Mouse (Mus musculus): ENCODE measurements around the gene March10.

DNA sequence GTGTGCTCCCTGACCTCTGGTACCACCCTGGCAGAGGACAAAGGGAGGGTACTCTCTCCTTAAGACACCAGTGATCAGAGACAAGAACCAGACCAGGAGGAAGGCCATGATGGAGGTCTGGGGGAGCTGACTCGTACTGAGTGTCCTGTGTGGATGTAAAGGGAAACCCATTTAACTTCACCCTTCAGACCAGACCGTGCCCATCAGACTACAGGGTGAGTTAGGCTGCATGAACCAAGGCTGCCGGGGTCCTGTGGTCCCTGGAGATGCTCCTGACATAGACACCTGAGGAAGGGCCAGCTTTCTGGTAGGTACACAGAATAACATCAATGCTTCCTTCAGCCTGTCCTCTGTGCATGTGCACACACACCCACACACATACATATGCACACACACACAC is 90.9 kb downstream of the March10 start:
- no peak for TF ChIP-seq CTCF (IDR thresholded peaks at IDR 0.05; ENCODE audit: low read depth, low read length)
- no peak for TF ChIP-seq POLR2A (IDR thresholded peaks at IDR 0.05; ENCODE audit: extremely low read depth, insufficient read depth, low read length)

All from liver, adult 2 months (tissue).